Mouse (Mus musculus) G1E (cell line): ENCODE measurements around the gene Glt8d2.

ENCODE experiments used
- CTCF ChIP-seq: IDR thresholded peaks from 2 replicates; pipeline ENCODE4 v1.5.1; 2012; ENCODE audit warnings: low read depth, low read length, inconsistent platforms, mixed read lengths
- GATA2 ChIP-seq: IDR thresholded peaks from 2 replicates; pipeline ENCODE4 v1.6.1; 2012; ENCODE audit warnings: low read depth, low read length, inconsistent platforms, borderline replicate concordance
- POLR2AphosphoS5 ChIP-seq: IDR thresholded peaks from 2 replicates; pipeline ENCODE4 v1.6.1; 2012; ENCODE audit warnings: low read depth, low read length, inconsistent platforms; ENCODE audit not compliant: insufficient replicate concordance
- TAL1 ChIP-seq: conservative IDR thresholded peaks from 2 replicates; pipeline ENCODE4 v1.6.1; 2012; ENCODE audit warnings: low read depth, low read length, inconsistent platforms, mixed read lengths

GRCm38 (mm10) chr10:82661820-82662219, 28.6 kb downstream of the Glt8d2 start:
- TF ChIP-seq CTCF = no peak
- no peak for TF ChIP-seq POLR2AphosphoS5
- no peak for TF ChIP-seq TAL1
- TF ChIP-seq GATA2 = no peak
